Mouse (Mus musculus) limb, embryonic 12.5 days (tissue): ENCODE measurements around the gene Cnpy1. TPM values are rescaled to one million over a fixed set of nuclear protein-coding genes. Genes with fewer than 3 reads are reported as not detected.

ENCODE experiments used
- ATAC-seq: fragments of 200-750 bp; cut with Nextera tagmentation; 2 replicates; pipeline ENCODE4 v1.8.0; 2017; ENCODE audit warnings: low read depth, moderate TSS enrichment; ENCODE audit not compliant: insufficient number of reproducible peaks, insufficient read depth, low FRiP score, low TSS enrichment
- H3K27ac ChIP-seq: fragments of 300-500 bp; sonication (generic); 2 replicates; pipeline ENCODE4 v1.5.1; 2016; ENCODE audit warnings: mild to moderate bottlenecking, moderate library complexity
- H3K27me3 ChIP-seq: fragments of 300-500 bp; sonication (generic); 2 replicates; pipeline ENCODE4 v1.6.1; 2016; ENCODE audit warnings: mild to moderate bottlenecking, moderate library complexity
- H3K36me3 ChIP-seq: fragments of 300-500 bp; sonication (generic); 2 replicates; pipeline ENCODE4 v1.6.1; 2016; ENCODE audit warnings: mild to moderate bottlenecking, moderate library complexity
- H3K4me1 ChIP-seq: fragments of 300-500 bp; sonication (generic); replicated peaks from 2 replicates; pipeline ENCODE4 v1.6.1; 2016
- H3K4me2 ChIP-seq: fragments of 300-500 bp; sonication (generic); 2 replicates; pipeline ENCODE4 v1.6.1; 2016; ENCODE audit warnings: mild to moderate bottlenecking, moderate library complexity
- H3K4me3 ChIP-seq: fragments of 300-500 bp; sonication (generic); replicated peaks from 2 replicates; pipeline ENCODE4 v1.5.1; 2016; ENCODE audit warnings: mild to moderate bottlenecking
- H3K9ac ChIP-seq: fragments of 300-500 bp; sonication (generic); replicated peaks from 2 replicates; pipeline ENCODE4 v1.6.1; 2016; ENCODE audit warnings: mild to moderate bottlenecking, moderate library complexity
- H3K9me3 ChIP-seq: fragments of 300-500 bp; sonication (generic); 2 replicates; pipeline ENCODE4 v1.6.1; 2016; ENCODE audit warnings: mild to moderate bottlenecking, moderate library complexity
- WGBS: fragments of 180-500 bp; shearing (Covaris S2); methylation state at CpG from one replicate; pipeline ENCODE4 v1.1.7; 2016; 5-methylcytosine and 5-hydroxymethylcytosine counted together
- polyA plus RNA-seq: library from polyadenylated mRNA; unstranded; fragments of >200 nt; fragmentation: Nextera tagmentation; extraction: Ambion mirVana; gene quantifications from 2 replicates; pipeline ENCODE4 v1.2.1, GENCODE M21; 2016

Gene Cnpy1
- 0.10 TPM in 1 of 2 replicates, not detected in the other for polyA plus RNA-seq

DNA sequence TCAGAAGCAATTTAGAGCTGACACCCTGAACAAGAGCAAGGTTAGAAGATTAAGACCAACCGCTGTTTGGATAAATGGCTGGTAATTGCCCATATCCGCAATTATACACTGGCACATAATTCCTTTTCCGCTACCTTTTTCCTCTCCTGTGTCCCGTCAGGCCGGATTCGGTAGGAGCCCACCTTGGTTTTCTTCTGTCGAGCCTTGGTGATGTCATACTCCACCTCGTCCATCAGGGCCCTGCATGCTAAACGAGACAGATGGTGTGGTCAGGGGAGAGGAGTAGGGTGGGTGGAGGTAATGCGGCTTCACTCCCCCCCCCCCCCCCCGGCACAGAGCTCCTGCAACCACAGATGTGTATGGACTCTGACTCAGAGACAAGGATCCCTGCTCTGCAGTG is at the start of gene Cnpy1:
TSS of gene Cnpy1 (minus strand) at position 233 of the 400 bp plus-strand sequence.
- ATAC-seq: no peak
- no peak within 1 kb of the TSS for H3K4me2 ChIP-seq
- H3K9me3 ChIP-seq: no peaks in the 10 kb centered on the region
- H3K4me3 ChIP-seq: no peak within 1 kb of the TSS
- no peak within 1 kb of the TSS for H3K27ac ChIP-seq
- no peaks in the 10 kb centered on the region for H3K36me3 ChIP-seq
- no peaks in the 10 kb centered on the region for H3K4me1 ChIP-seq
- WGBS: 70% methylated on average over 11 of the region's 11 CpGs
- H3K27me3 ChIP-seq: no peaks in the 10 kb centered on the region
- no peak within 1 kb of the TSS for H3K9ac ChIP-seq

DNA sequence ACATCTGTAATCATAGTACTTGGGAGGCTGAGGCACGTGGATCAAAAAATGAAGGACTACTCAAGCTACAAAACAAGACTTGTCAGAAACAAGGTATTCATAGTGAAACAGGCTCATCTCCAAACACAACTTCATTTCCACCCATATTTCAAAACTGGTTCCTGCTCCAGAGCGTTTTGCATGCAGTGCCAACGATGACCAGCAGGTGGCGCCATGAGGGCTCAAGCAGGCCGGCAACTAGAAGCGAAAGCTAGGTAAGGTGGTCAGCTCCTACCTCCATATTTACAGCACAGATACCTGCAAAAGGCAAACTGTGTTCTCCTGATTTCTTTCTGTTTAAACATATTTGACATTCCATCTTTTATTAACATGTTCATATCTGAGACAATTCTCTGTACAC is 48.4 kb upstream of the Cnpy1 start:
- 7% methylated on average over 6 of the region's 6 CpGs for WGBS
- no peaks in the 10 kb centered on the region; the same call in 1 of the 2 replicates for H3K27me3 ChIP-seq
- no peaks in the 10 kb centered on the region for H3K36me3 ChIP-seq
- no peaks in the 10 kb centered on the region for H3K9me3 ChIP-seq
- no peak for ATAC-seq
- no peak overlapping the region for H3K27ac ChIP-seq
- H3K4me1 ChIP-seq: no peaks in the 10 kb centered on the region
- no peak overlapping the region for H3K4me3 ChIP-seq
- no peak overlapping the region for H3K9ac ChIP-seq
- H3K4me2 ChIP-seq: no peak overlapping the region

DNA sequence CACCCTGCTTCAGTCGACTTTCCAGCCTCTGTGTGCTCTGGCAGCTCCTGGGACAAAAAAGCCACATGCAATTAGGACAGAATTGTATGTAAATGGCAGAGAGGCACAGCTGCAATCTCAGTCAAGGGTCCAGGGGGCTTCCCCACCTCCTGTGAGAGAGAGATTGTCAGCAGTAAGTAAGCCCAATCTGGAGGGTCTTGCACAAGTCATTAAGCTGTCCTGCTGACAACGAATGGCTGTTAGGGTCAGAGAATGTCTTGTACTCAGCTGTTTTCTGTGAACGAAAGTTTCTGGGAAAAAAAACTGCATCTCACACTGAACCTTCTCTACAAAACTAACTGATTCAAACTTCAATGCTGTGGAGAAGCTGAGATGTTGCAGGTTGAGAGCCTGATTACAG is 46.7 kb upstream of the Cnpy1 start:
- ATAC-seq: no peak
- Histone ChIP-seq H3K27me3 (no peaks in the 10 kb centered on the region; the same call in 1 of the 2 replicates), H3K4me2 (no peak overlapping the region), H3K9me3 (no peaks in the 10 kb centered on the region), H3K4me1 (no peaks in the 10 kb centered on the region), H3K36me3 (no peaks in the 10 kb centered on the region), H3K27ac (no peak overlapping the region), H3K4me3 (no peak overlapping the region), H3K9ac (no peak overlapping the region)
- 28% methylated on average over 3 of the region's 3 CpGs for WGBS

DNA sequence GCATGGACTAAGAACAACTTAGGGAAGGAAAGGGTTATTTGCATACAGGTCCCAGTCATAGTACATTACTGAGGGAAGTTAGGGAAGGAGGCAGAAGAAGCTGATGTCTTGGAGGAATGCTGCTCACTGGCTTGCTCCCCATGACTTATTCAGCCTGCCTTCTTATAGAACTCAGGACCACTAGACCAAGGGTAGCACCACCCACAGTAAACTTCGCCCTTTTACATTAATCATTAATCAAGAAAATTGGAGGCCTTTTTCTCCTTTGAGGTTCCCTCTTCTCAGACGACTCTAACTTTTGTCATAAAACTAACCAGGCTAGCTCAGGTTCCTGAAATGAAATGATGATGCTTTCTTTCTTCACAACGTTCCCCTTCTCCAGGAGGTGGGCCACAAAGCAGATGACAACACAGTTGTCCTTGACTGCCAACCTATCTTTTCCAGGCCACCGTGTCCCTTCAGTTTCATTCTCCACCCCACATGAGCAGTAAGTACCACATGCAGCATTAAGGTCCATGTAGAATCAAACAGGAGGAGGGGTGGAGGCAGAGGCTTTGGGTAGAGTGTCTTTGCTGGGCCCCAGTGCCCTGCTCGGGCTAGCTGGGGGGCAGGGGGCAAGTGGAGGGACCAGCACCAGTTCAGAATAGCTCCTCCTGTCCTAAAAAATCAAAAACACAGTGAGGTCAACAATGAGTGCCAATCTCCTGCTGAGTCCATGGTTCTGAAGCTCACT is 45.7 kb upstream of the Cnpy1 start:
- Histone ChIP-seq H3K36me3 (no peaks in the 10 kb centered on the region), H3K4me1 (no peaks in the 10 kb centered on the region), H3K4me2 (no peak overlapping the region), H3K27me3 (no peaks in the 10 kb centered on the region; the same call in 1 of the 2 replicates), H3K9me3 (no peaks in the 10 kb centered on the region), H3K9ac (no peak overlapping the region), H3K27ac (no peak overlapping the region), H3K4me3 (no peak overlapping the region)
- no peak for ATAC-seq
- WGBS: 73% methylated on average over 5 of the region's 5 CpGs

DNA sequence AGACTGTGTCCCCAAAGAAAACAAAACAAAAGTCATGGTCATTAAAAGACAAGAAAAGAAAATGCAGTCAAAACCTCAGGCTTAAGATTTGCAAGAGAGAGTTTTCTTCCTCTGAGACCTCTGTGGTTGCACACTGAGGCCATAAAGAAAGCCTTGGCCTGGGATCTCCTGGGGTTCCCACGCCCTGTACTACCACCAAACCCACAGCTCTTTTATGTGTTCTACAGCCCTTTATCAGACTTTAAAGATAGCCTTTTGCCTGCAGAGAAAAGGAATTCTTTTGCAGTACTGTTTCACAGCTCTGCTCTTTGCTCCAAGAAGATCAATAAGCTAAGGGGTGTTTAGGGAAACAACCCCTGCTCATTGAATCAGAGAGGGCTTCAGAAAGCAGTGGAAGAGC is 45.0 kb upstream of the Cnpy1 start:
- Histone ChIP-seq H3K4me2 (no peak overlapping the region), H3K4me3 (no peak overlapping the region), H3K27me3 (no peaks in the 10 kb centered on the region; the same call in 1 of the 2 replicates), H3K4me1 (no peaks in the 10 kb centered on the region), H3K9me3 (no peaks in the 10 kb centered on the region), H3K36me3 (no peaks in the 10 kb centered on the region), H3K27ac (no peak overlapping the region), H3K9ac (no peak overlapping the region)
- 50% methylated on average over 1 of the region's 1 CpGs for WGBS
- no peak for ATAC-seq

DNA sequence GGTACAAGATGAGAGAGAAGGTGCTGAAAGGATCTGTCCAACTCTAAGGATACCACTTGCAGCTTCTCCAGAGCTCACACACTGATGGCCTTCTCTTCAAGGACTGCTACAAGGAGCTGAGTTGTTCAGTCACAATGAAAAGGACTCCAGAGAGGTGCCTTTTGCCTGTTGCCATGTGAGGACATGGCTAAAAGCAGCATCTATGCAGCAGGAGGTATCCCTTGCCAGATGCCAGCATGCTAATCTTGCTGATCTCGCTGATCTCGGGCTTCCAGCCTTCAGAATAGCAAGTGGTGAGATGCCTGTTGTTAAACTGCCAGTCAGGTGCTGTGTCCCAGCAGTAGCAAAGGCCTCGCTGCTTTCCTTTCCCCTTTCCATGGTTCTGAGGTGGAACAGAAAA is 43.5 kb upstream of the Cnpy1 start:
- H3K4me2 ChIP-seq: no peak overlapping the region
- no peak for ATAC-seq
- H3K4me3 ChIP-seq: no peak overlapping the region
- no peaks in the 10 kb centered on the region for H3K36me3 ChIP-seq
- H3K9ac ChIP-seq: no peak overlapping the region
- no peak overlapping the region for H3K27ac ChIP-seq
- 41% methylated on average over 3 of the region's 3 CpGs for WGBS
- H3K27me3 ChIP-seq: no peaks in the 10 kb centered on the region; the same call in 1 of the 2 replicates
- H3K4me1 ChIP-seq: no peaks in the 10 kb centered on the region
- H3K9me3 ChIP-seq: no peaks in the 10 kb centered on the region

DNA sequence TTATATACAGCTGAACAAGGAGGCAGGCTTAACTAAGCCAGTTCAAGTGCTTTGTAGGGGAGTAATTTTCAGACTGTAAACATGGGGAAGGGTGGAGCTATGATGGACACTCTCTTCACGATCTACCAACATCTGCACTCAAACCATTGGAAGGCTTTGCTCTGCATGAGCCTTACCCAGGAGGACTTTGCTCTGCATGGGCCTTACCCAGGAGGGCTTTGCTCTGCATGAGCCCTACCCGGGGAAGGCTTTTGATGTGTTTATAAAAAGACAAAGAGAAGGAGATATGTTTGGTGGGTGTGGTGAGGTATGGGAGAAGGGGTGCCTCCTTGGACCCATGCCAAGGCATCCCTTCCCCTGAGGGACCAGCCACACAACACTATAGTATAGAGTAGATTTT is 31.7 kb upstream of the Cnpy1 start:
- no peaks in the 10 kb centered on the region for H3K27me3 ChIP-seq
- no peak overlapping the region for H3K4me3 ChIP-seq
- no peaks in the 10 kb centered on the region for H3K4me1 ChIP-seq
- no peak overlapping the region for H3K9ac ChIP-seq
- no peak overlapping the region for H3K4me2 ChIP-seq
- H3K27ac ChIP-seq: no peak overlapping the region
- 63% methylated on average over 2 of the region's 2 CpGs for WGBS
- no peak for ATAC-seq
- no peaks in the 10 kb centered on the region for H3K36me3 ChIP-seq
- H3K9me3 ChIP-seq: no peaks in the 10 kb centered on the region

DNA sequence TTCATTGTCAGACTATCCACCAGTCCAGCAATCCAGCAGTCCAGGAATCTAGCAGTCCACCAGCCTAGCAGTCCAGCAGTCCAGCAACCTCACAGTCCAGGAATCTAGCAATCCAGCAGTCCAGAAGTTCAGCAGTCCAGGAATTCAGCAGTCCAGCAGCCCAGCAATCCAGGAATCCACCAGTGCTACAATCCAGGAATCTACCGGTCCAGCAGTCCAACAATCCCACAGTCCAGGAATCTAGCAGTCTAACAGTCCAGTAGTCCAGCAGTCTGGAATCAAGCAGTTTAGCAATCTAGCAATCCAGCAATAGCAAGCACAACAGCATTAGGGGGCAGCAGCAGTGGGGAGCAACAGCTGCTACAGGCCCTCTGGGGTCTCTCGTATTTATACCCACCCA is 27.2 kb upstream of the Cnpy1 start:
- Histone ChIP-seq H3K27me3 (no peaks in the 10 kb centered on the region), H3K27ac (no peak overlapping the region), H3K9ac (no peak overlapping the region), H3K4me3 (no peak overlapping the region), H3K36me3 (no peaks in the 10 kb centered on the region), H3K9me3 (no peaks in the 10 kb centered on the region), H3K4me2 (no peak overlapping the region), H3K4me1 (no peaks in the 10 kb centered on the region)
- ATAC-seq: no peak
- WGBS: 76% methylated on average over 2 of the region's 2 CpGs

DNA sequence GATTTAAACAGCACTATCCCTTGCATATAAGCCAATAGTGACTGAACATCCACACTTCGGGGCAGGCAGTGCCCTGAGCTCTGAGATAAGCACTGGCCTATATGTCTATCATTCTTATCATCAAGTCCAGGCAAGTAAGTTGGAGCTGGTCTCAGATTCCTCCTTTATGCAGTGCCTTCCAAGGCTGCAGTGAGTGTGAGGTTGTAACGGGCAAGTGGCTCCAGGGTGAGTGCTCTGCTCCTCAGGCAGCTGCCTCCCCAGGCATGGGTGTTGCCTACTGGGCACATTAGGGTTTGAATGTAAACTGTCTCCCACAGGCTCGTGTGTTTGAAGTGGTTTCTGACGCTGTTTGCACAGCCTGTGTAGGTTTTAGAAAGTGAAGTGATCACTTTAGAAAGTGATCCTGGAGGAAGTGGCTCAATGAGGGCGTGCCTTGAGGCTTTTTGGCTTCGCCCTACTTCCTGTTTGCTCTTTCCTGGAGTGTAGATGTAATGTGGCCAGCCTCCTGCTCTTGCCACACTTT is 23.9 kb upstream of the Cnpy1 start:
- Histone ChIP-seq H3K27me3 (no peaks in the 10 kb centered on the region), H3K36me3 (no peaks in the 10 kb centered on the region), H3K9ac (no peak overlapping the region), H3K4me3 (no peak overlapping the region), H3K9me3 (no peaks in the 10 kb centered on the region), H3K4me1 (no peaks in the 10 kb centered on the region), H3K4me2 (no peak overlapping the region), H3K27ac (no peak overlapping the region)
- 50% methylated on average over 6 of the region's 6 CpGs for WGBS
- ATAC-seq: no peak

DNA sequence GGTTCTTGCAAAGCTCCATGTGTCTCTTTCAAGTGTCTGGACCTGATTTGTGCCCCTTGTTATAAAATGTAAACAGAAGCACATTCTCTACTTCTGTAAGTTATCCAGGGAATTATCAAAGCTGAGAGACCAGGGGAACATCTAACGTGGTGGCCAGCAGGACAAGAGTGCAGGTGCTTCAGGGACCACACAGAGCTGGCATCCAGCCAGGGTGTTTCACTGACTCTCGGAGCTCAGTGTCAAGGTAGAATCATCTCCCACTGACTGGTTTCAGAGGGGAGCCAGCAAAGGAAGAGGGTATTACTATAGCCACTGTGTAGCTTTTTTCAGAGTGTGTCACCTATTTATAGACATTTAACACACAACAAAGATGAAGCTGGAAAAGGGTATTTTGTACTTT is 22.0 kb upstream of the Cnpy1 start:
- no peak for ATAC-seq

DNA sequence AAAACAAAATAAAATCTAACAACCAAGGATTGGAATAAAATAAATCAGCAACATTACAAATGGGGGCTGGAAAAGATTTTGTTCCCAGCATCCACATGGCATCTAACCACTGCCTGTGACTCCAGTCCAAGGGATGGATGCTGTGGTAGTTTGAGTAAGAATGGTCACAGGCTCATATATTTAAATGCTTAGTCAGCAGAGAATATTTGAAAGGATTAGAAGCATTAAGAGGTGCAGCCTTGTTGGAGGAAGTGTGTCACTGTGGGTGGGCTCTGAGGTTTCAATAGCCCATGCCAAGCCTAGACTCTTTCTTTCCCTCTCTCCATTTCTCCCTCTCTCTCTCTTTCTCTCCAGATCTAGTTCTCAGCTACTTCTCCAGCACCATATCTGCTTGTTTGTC is 20.0 kb upstream of the Cnpy1 start:
- no peaks in the 10 kb centered on the region for H3K27me3 ChIP-seq
- no peak overlapping the region for H3K27ac ChIP-seq
- H3K4me2 ChIP-seq: no peak overlapping the region
- no peaks in the 10 kb centered on the region for H3K4me1 ChIP-seq
- H3K4me3 ChIP-seq: no peak overlapping the region
- no peaks in the 10 kb centered on the region for H3K36me3 ChIP-seq
- ATAC-seq: no peak
- no peaks in the 10 kb centered on the region for H3K9me3 ChIP-seq
- H3K9ac ChIP-seq: no peak overlapping the region

More for the DNA sequence above, 22.0 kb upstream of the Cnpy1 start:
- H3K27me3 ChIP-seq: no peaks in the 10 kb centered on the region
- no peaks in the 10 kb centered on the region for H3K36me3 ChIP-seq
- H3K4me3 ChIP-seq: no peak overlapping the region
- H3K9me3 ChIP-seq: no peaks in the 10 kb centered on the region
- H3K27ac ChIP-seq: no peak overlapping the region
- no peak overlapping the region for H3K9ac ChIP-seq
- WGBS: 36% methylated on average over 2 of the region's 2 CpGs
- no peaks in the 10 kb centered on the region for H3K4me1 ChIP-seq
- no peak overlapping the region for H3K4me2 ChIP-seq

DNA sequence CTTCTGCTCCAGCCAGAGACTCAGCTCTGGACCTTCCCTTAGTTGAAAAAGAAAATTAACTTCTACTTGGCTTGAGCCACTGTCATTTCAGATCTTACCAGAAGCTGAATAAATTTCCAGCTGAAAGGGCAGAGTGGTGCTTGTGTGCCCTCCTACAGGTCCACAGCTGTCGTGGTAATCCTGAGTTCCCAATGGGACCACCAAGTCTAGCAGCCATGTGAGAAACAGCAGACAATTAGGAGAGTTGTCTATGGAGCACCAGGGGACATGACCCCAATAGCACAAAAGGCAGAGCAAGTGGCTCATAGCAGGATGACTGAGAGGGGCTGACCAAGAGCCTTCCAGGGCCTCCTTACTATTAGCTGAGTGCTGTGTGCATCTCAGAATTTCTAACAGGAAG is 18.2 kb upstream of the Cnpy1 start:
- H3K9ac ChIP-seq: no peak overlapping the region
- no peaks in the 10 kb centered on the region for H3K27me3 ChIP-seq
- WGBS: 26% methylated on average over 1 of the region's 1 CpGs
- no peaks in the 10 kb centered on the region for H3K4me1 ChIP-seq
- H3K4me3 ChIP-seq: no peak overlapping the region
- no peak overlapping the region for H3K27ac ChIP-seq
- no peak overlapping the region for H3K4me2 ChIP-seq
- H3K36me3 ChIP-seq: no peaks in the 10 kb centered on the region
- ATAC-seq: no peak
- no peaks in the 10 kb centered on the region for H3K9me3 ChIP-seq
